Mouse (Mus musculus) retina, embryonic 14.5 days (tissue): ENCODE data around the gene Syf2.

Source experiments
- DNase-seq: peaks from one replicate; pipeline ENCODE4 v3.0.0-alpha.2; 2015; ENCODE audit warnings: low spot score

Gene Syf2

GRCm38 (mm10) chr4:134975261-134975928, 44.7 kb downstream of the Syf2 start:
- peak; percentile 53 for DNase-seq

DNA sequence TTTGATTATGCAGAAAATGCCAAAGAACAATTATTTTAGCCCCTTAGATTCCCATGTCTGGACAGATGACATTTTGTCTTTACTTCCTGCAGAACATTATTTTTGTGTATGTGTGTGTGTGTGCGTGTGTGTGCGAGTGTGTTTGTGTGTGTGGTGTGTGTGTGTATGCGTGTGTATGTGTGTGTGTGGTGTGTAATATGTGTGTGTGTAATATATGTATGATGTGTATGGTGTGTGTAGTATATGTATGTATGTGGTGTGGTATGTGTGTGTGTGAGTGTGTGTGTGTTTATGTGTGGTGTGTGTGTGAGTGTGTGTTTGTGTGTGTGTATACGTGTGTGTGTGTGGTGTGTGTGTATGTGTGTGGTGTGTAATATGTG, 45.2 kb downstream of the Syf2 start:
- no peak for DNase-seq

DNA sequence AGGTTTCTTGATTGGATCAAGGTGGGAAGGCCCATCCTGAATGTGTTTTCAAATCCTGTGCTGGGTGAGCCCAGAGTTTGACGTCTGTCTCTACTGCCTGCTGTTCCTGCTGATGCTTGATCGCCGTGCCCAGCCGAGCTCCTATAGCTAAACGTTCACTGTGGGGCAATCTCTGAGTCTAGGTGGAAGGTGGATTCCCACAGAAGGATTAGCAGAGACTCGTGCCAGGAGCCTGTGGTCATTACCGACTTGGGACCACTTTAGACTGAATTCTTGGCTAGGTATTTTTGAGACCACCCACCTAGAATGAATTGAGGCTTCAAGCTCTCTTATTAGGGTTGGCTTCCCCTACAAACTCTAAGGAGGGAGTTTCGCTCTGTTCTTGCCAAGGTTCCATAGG, 48.2 kb downstream of the Syf2 start:
- no peak for DNase-seq

GRCm38 (mm10) chr4:134981959-134982431, 51.3 kb downstream of the Syf2 start:
- DNase-seq: no peak

DNA sequence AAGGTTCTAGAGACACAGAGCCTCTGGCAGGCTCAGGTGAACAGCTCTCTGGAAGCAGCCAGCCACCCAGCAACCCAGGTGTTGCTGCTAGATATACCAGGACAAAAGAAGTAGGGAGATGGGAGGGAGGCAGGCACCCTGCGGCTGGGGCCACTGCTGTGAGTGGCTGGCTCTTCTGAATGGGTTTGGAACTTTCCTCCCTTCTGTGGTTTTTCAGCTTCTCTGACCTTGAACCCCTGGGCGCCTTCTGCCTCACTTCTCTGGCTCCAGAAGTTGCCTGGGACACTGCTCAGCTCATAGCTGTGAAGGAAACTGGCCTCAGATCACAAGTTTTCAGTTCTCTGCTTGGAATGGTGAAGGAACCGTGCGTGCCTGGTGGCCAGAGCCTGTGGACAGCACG, 52.4 kb downstream of the Syf2 start:
- DNase-seq: no peak

- peak; percentile 37 for DNase-seq
Observed at GRCm38 (mm10) chr4:134984555-134984954, 53.9 kb downstream of the Syf2 start.

DNA sequence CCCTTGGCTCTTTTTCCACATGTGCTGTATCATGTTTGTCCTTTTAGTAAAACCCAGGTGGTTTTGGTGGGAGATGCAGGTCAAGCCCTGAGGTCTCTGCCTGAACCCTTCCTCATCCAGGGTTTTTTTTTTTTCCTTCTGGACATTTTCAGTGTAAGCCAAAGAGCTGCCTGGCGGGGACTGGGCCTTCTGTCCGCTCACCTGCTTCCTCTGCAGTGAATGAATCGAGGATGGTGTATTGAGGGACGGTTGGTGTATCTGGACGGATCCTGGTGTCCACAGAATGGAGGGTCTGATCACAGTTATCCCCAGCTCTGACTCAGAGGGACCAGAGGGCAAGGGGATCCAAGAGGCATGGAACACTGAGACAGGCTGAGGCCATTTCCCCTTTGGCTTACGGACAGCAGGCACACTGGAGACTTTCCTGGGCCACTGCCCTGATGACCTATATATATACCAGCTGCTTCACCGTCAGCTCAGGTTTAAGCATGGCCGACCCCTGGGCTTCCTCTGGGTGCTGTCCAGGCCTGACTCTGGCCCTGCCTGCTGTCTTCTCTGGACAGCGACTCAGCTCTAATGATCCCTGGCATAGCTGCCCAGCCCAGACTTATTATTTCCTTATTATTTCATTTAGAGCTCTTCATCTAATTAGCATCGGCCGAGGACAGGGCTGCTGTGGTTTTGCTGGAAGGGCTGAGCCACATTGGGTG, 55.1 kb downstream of the Syf2 start:
- DNase-seq: peak; percentile 29

DNA sequence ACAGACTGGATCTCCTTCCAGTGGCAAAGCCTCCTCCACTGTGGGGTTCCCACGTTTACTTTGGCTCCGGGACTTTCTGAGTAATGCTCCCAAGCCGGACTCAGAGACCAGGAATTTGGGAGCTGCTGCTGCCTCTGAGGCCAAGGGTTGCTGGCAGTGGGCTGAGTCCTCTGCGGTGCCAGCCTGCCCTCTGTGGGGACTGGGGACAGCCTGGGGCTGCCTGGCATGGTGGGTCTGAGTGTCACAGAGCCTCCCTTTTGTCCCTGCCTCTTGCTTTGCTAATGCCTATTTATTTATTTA, 55.6 kb downstream of the Syf2 start:
- no peak for DNase-seq

GRCm38 (mm10) chr4:134986963-134987362, 56.3 kb downstream of the Syf2 start:
- no peak for DNase-seq
